Mouse (Mus musculus): ENCODE results near the gene Hspbap1. TPM values are rescaled to one million over a fixed set of nuclear protein-coding genes. Genes with fewer than 3 reads are reported as not detected.

Gene Hspbap1
- total and polyA plus RNA-seq, 3 experiments, result 13.6 to 15.9 (median 15.3) TPM

- no peaks in the 10 kb centered on the region for H3K79me2 ChIP-seq (replicated peaks; ENCODE audit: control insufficient read depth, extremely low read depth, insufficient read depth, poor library complexity, severe bottlenecking)
- no peak overlapping the region for H3K9ac ChIP-seq (ENCODE audit: insufficient read depth, low read depth)
- no peaks in the 10 kb centered on the region for H3K27me3 ChIP-seq (replicated peaks)
- dilution Hi-C loops (cut with MboI; ENCODE audit: extremely low pct_ligation_motif_present, extremely low pct_unique_long_range_greater_than_20kb, low sequenced_read_pairs), result no loop called here
- DNase-seq (ENCODE audit: extremely low read depth), result no peak
- no peak overlapping the region for H3K4me2 ChIP-seq (ENCODE audit: insufficient read depth, low read depth, poor library complexity, severe bottlenecking)
- peaks cover 9 to 32% of the 10 kb centered on the region in 2 experiments; a peak in 3 of 4 replicates for H3K4me1 ChIP-seq (ENCODE audit: control insufficient read depth in 1 of 2, insufficient read depth in 2 of 2)
- no peak overlapping the region for H3K4me3 ChIP-seq (replicated peaks in 1 of 3; ENCODE audit: low read depth in 2 of 3, low read length in 2 of 3, poor library complexity in 1 of 3)
- no peak overlapping the region for H3K27ac ChIP-seq (ENCODE audit: insufficient read depth, low read depth)
- TF ChIP-seq POLR2AphosphoS2 (IDR thresholded peaks at IDR 0.05; ENCODE audit: low read depth, low read length), result no peak
- no peak for TF ChIP-seq HCFC1 (IDR thresholded peaks at IDR 0.05; ENCODE audit: low read depth, low read length)
- TF ChIP-seq MAX (IDR thresholded peaks at IDR 0.05; ENCODE audit: low read length), result no peak
- no peak for TF ChIP-seq MXI1 (IDR thresholded peaks at IDR 0.05; ENCODE audit: low read depth, low read length)
- no peak for TF ChIP-seq ZKSCAN1 (IDR thresholded peaks at IDR 0.05; ENCODE audit: borderline replicate concordance, low read depth, low read length)
- TF ChIP-seq MAFK (IDR thresholded peaks at IDR 0.05; ENCODE audit: insufficient replicate concordance, low read length), result no peak
- TF ChIP-seq POLR2A (IDR thresholded peaks at IDR 0.05; ENCODE audit: low read depth, low read length), result no peak
- TF ChIP-seq USF1 (IDR thresholded peaks at IDR 0.05; ENCODE audit: low read depth, low read length), result no peak
- TF ChIP-seq MAZ (IDR thresholded peaks at IDR 0.05; ENCODE audit: low read depth, low read length), result no peak
- no peak for TF ChIP-seq MYC (IDR thresholded peaks at IDR 0.05; ENCODE audit: low read depth, low read length)
- TF ChIP-seq NELFE (IDR thresholded peaks at IDR 0.05; ENCODE audit: low read depth, low read length), result no peak
- TF ChIP-seq TBP (conservative IDR thresholded peaks at IDR 0.05; ENCODE audit: low read depth, low read length), result no peak
- no peak for TF ChIP-seq EP300 (IDR thresholded peaks at IDR 0.05; ENCODE audit: low read length)
- TF ChIP-seq ZNF384 (IDR thresholded peaks at IDR 0.05; ENCODE audit: low read depth, low read length), result no peak
- no peak for TF ChIP-seq MEF2A (IDR thresholded peaks at IDR 0.05; ENCODE audit: borderline replicate concordance, low read depth, low read length)
- no peak for TF ChIP-seq PAX5 (IDR thresholded peaks at IDR 0.05; ENCODE audit: low read length)
- in situ Hi-C loops (cut with MboI; ENCODE audit: low pct_ligation_motif_present, low pct_unique_long_range_greater_than_20kb, low sequenced_read_pairs), result loop anchor here (5.0 kb wide), 1 partner anchor 38 kb away; no protein-coding TSS in a partner anchor
- H3K36me3 ChIP-seq (replicated peaks in 1 of 2; ENCODE audit: control insufficient read depth in 1 of 2, insufficient read depth in 1 of 2, low read length in 1 of 2), result peaks cover 0 to 17% of the 10 kb centered on the region in 2 experiments
- no peaks in the 10 kb centered on the region for H3K9me3 ChIP-seq (replicated peaks; ENCODE audit: low read length)
Measured at GRCm38 (mm10) chr16:35779681-35780080, 9.5 kb downstream of the Hspbap1 start.

GRCm38 (mm10) chr16:35781096-35781495 lies 10.9 kb downstream of the Hspbap1 start:
- Histone ChIP-seq H3K4me3 (replicated peaks in 1 of 3; ENCODE audit: low read depth in 2 of 3, low read length in 2 of 3, poor library complexity in 1 of 3) (no peak overlapping the region), H3K9me3 (replicated peaks; ENCODE audit: low read length) (no peaks in the 10 kb centered on the region), H3K27ac (ENCODE audit: insufficient read depth, low read depth) (no peak overlapping the region), H3K4me1 (ENCODE audit: control insufficient read depth in 1 of 2, insufficient read depth in 2 of 2) (peaks cover 8 to 28% of the 10 kb centered on the region in 2 experiments; a peak in 3 of 4 replicates), H3K36me3 (replicated peaks in 1 of 2; ENCODE audit: control insufficient read depth in 1 of 2, insufficient read depth in 1 of 2, low read length in 1 of 2) (peaks cover 0 to 15% of the 10 kb centered on the region in 2 experiments), H3K27me3 (replicated peaks) (no peaks in the 10 kb centered on the region), H3K9ac (ENCODE audit: insufficient read depth, low read depth) (no peak overlapping the region), H3K79me2 (replicated peaks; ENCODE audit: control insufficient read depth, extremely low read depth, insufficient read depth, poor library complexity, severe bottlenecking) (no peaks in the 10 kb centered on the region), H3K4me2 (ENCODE audit: insufficient read depth, low read depth, poor library complexity, severe bottlenecking) (no peak overlapping the region)
- in situ Hi-C loops (cut with MboI; ENCODE audit: low pct_ligation_motif_present, low pct_unique_long_range_greater_than_20kb, low sequenced_read_pairs) (no loop called here), dilution Hi-C loops (cut with MboI; ENCODE audit: extremely low pct_ligation_motif_present, extremely low pct_unique_long_range_greater_than_20kb, low sequenced_read_pairs) (no loop called here)
- TF ChIP-seq RCOR1 (conservative IDR thresholded peaks at IDR 0.05; ENCODE audit: low read depth, low read length), result no peak
- no peak for TF ChIP-seq MEF2A (IDR thresholded peaks at IDR 0.05; ENCODE audit: borderline replicate concordance, low read depth, low read length)
- TF ChIP-seq MAX (IDR thresholded peaks at IDR 0.05; ENCODE audit: low read length), result no peak
- no peak for TF ChIP-seq KAT2A (IDR thresholded peaks at IDR 0.05; ENCODE audit: insufficient replicate concordance, low read length)
- no peak for TF ChIP-seq POLR2AphosphoS2 (IDR thresholded peaks at IDR 0.05; ENCODE audit: low read depth, low read length)
- no peak for TF ChIP-seq CHD2 (IDR thresholded peaks at IDR 0.05; ENCODE audit: low read length)
- no peak for TF ChIP-seq TBP (conservative IDR thresholded peaks at IDR 0.05; ENCODE audit: low read depth, low read length)
- TF ChIP-seq ZNF384 (IDR thresholded peaks at IDR 0.05; ENCODE audit: low read depth, low read length), result no peak
- TF ChIP-seq ETS1 (conservative IDR thresholded peaks at IDR 0.05; ENCODE audit: low read depth, low read length), result no peak
- TF ChIP-seq HCFC1 (IDR thresholded peaks at IDR 0.05; ENCODE audit: low read depth, low read length), result no peak
- DNase-seq (ENCODE audit: extremely low read depth), result no peak

All from CH12.LX (cell line).